Mouse (Mus musculus): ENCODE results near the gene Syt12.

Gene Syt12

GRCm38 (mm10) chr19:4446661-4447420, 30.4 kb downstream of the Syt12 start:
- DNase-seq (ENCODE audit: low spot score): no peak

- DNase-seq (ENCODE audit: low spot score): peak; percentile 86
Observed at GRCm38 (mm10) chr19:4442408-4442807, 34.8 kb downstream of the Syt12 start.

- DNase-seq (ENCODE audit: low spot score): peak; percentile 58
Observed at GRCm38 (mm10) chr19:4441621-4442161, 35.6 kb downstream of the Syt12 start.

- DNase-seq (ENCODE audit: low spot score): peak; percentile 80
Observed at GRCm38 (mm10) chr19:4441090-4441591, 36.1 kb downstream of the Syt12 start.

- peak; percentile 55 for DNase-seq (ENCODE audit: low spot score)
Observed at GRCm38 (mm10) chr19:4440222-4440621, 37.0 kb downstream of the Syt12 start.

- peak; percentile 64 for DNase-seq (ENCODE audit: low spot score)
Observed at GRCm38 (mm10) chr19:4439161-4439801, 38.0 kb downstream of the Syt12 start, which contains the start of gene Rhod. Gene Rhod (minus strand): TSS chr19:4439432.

GRCm38 (mm10) chr19:4438791-4439160, 38.5 kb downstream of the Syt12 start:
- DNase-seq (ENCODE audit: low spot score): no peak

GRCm38 (mm10) chr19:4437886-4438285, 39.4 kb downstream of the Syt12 start:
- no peak for DNase-seq (ENCODE audit: low spot score)

- no peak for DNase-seq (ENCODE audit: low spot score)
Observed at GRCm38 (mm10) chr19:4436254-4436653, 41.0 kb downstream of the Syt12 start.

- no peak for DNase-seq (ENCODE audit: low spot score)
Observed at GRCm38 (mm10) chr19:4434999-4435398, 42.2 kb downstream of the Syt12 start.

- no peak for DNase-seq (ENCODE audit: low spot score)
Observed at GRCm38 (mm10) chr19:4433756-4434155, 43.5 kb downstream of the Syt12 start.

GRCm38 (mm10) chr19:4430091-4430620, 47.1 kb downstream of the Syt12 start:
- DNase-seq (ENCODE audit: low spot score): no peak

GRCm38 (mm10) chr19:4425610-4426366, 51.5 kb downstream of the Syt12 start:
- DNase-seq (ENCODE audit: low spot score): peak; percentile 69

GRCm38 (mm10) chr19:4423021-4423420, 54.2 kb downstream of the Syt12 start:
- DNase-seq (ENCODE audit: low spot score): no peak

GRCm38 (mm10) chr19:4422581-4422980, 54.7 kb downstream of the Syt12 start:
- no peak for DNase-seq (ENCODE audit: low spot score)

- DNase-seq (ENCODE audit: low spot score): no peak
Observed at GRCm38 (mm10) chr19:4420153-4420910, 56.9 kb downstream of the Syt12 start.

- no peak for DNase-seq (ENCODE audit: low spot score)
Observed at GRCm38 (mm10) chr19:4419711-4420110, 57.5 kb downstream of the Syt12 start.

- DNase-seq (ENCODE audit: low spot score): no peak
Observed at GRCm38 (mm10) chr19:4417713-4418112, 59.5 kb downstream of the Syt12 start.

GRCm38 (mm10) chr19:4417183-4417582, 60.1 kb downstream of the Syt12 start:
- DNase-seq (ENCODE audit: low spot score): peak; percentile 79

- no peak for DNase-seq (ENCODE audit: low spot score)
Observed at GRCm38 (mm10) chr19:4414631-4415030, 62.6 kb downstream of the Syt12 start.

- no peak for DNase-seq (ENCODE audit: low spot score)
Observed at GRCm38 (mm10) chr19:4409062-4409461, 68.2 kb downstream of the Syt12 start.
